Mouse (Mus musculus): ENCODE measurements around the gene Ppih. TPM values are rescaled to one million over a fixed set of nuclear protein-coding genes. Genes with fewer than 3 reads are reported as not detected.

Gene Ppih
- polyA plus RNA-seq (2021; fragmentation: Nextera tagmentation): 32.2 and 40.0 TPM in 2 replicates
- long read RNA-seq, experiment 1, transcript Ppih-205 (10 exons, 1,288 nt): minor isoform, 5 of 17 reads
- long read RNA-seq, experiment 1, transcript Ppih-203 (10 exons, 800 nt): major isoform, 8 of 17 reads
- long read RNA-seq, experiment 1, partial matches to known transcripts: 0 of 17 reads
- long read RNA-seq, experiment 1, other reads (novel, unspliced or antisense): 0 of 17 reads
- long read RNA-seq, experiment 2, transcript Ppih-203 (10 exons, 800 nt): major isoform, 13 of 25 reads
- long read RNA-seq, experiment 2, partial matches to known transcripts: 4 of 25 reads
- long read RNA-seq, experiment 2, other reads (novel, unspliced or antisense): 2 of 25 reads

DNA sequence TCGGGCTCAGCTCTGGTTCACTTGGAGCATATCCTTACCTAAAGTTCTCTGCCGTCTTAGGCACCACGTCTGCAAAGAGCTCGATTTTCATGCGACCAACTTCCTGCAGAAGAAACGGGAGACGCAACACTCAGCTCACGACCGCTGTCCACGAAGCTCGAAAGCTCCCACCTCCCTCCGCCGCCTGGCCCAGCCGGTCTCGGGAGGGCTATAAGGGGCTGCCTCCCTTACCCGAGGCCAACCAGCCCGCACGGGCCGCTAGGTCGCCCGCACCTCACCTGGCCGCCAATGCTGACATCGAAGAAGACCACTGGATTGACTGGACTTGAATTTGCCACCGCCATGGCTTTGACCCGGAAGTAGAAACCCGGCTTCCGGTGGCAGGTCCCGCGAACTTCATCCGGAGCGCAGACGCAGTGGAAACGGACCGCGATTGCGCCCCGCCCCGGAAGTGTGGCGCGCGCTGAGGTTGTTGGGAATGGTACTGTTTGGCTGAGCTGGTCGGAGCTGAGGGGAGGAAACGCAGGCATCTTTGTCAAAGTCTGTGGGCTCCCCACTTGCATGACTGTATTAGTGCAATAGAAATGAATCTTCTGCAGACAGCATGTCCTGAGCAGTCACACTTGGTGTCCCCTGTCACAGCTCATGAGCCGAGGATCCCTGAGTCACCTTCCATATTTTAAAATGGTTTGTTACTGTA lies at the start of gene Ppih:
TSS of gene Ppih (minus strand) at position 416 of the 700 bp plus-strand sequence.

DNA sequence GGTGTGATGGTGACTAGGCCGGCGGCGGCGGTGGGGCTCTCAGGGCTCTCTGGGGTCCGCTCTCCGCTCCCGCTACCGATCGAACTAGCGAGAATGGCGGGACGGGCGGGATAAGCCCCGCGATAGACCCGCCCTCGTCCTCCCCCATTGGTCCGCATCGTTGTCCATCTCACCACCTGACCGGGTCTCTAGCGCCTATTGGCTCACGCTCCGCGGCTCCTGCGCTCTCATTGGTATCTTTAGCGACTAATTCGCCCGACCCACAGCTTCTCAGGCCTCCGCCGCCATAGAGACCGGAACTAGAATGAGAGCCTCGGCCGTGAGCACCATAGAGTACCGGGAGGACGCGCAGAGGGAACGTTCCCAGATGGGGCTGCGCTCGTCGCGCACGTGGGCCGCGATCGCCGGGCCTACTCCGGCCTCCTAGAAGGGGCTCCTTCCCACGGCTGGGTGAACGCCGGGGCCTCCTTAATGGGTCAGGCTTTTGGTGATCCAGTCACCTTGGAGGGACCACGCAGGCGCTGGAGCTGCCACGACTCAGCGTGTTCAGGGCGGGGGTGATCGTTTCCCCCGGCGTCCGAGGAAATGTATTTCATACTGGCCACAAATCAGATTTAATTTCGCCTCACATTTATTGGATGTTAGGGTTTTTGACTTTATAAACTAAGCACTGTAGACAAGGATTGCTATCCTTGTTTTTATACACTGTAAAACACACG lies 25.8 kb downstream of the Ppih start, which contains the start of gene Ybx1:
TSS of gene Ybx1 (minus strand) at position 190 of the 719 bp plus-strand sequence.

DNA sequence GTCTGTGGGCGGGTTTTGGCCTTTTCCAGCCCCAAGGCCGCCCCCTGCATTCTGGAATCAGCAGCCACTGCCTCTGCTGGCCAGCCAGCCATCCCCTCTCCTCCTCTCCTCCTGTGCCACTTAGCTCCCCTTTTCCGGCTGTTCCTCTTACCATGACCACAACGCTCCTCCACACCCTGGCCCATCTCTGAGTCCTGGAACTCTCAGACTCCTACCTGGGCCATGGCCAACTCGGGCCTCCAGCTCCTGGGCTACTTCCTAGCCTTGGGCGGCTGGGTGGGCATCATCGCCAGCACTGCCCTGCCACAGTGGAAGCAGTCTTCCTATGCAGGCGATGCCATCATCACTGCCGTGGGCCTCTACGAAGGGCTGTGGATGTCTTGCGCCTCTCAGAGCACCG lies 65.0 kb downstream of the Ppih start, which contains the start of gene Cldn19:
TSS of gene Cldn19 (plus strand) at position 64 of the 400 bp plus-strand sequence.

Other genes starting within 250 kb of the Ppih start
- gene Slc2a1, start 211.8 kb downstream of the Ppih start, polyA plus RNA-seq (2021; fragmentation: Nextera tagmentation): 14.0 and 23.4 TPM in 2 replicates
- 8.6 and 13.2 TPM in 2 replicates for gene Zfp691, start 146.4 kb downstream of the Ppih start, polyA plus RNA-seq (2021; fragmentation: Nextera tagmentation)
- 0.18 and 0.22 TPM in 2 replicates for gene Ermap, start 130.5 kb downstream of the Ppih start, polyA plus RNA-seq (2021; fragmentation: Nextera tagmentation)
- gene Svbp, start 125.2 kb downstream of the Ppih start, polyA plus RNA-seq (2021; fragmentation: Nextera tagmentation): 75.1 and 79.5 TPM in 2 replicates
- 0.47 and 0.51 TPM in 2 replicates for gene Tmem269, start 102.3 kb downstream of the Ppih start, polyA plus RNA-seq (2021; fragmentation: Nextera tagmentation)
- 19.5 and 21.6 TPM in 2 replicates for gene AU022252, start 87.8 kb downstream of the Ppih start, polyA plus RNA-seq (2021; fragmentation: Nextera tagmentation)
- gene P3h1, start 87.6 kb downstream of the Ppih start, polyA plus RNA-seq (2021; fragmentation: Nextera tagmentation): 2.5 TPM in 2 replicates
- 0.29 TPM in 2 replicates for gene Cldn19, start 65.1 kb downstream of the Ppih start, polyA plus RNA-seq (2021; fragmentation: Nextera tagmentation)
- gene Ybx1, start 25.9 kb downstream of the Ppih start, polyA plus RNA-seq (2021; fragmentation: Nextera tagmentation): 35.2 and 201 TPM in 2 replicates
- 9.3 and 9.8 TPM in 2 replicates for gene Ccdc30, start 95.0 kb upstream of the Ppih start, polyA plus RNA-seq (2021; fragmentation: Nextera tagmentation)
- 13.6 and 18.8 TPM in 2 replicates for gene Ppcs, start 101.9 kb upstream of the Ppih start, polyA plus RNA-seq (2021; fragmentation: Nextera tagmentation)
- 0.50 TPM in 1 of 2 replicates, not detected in the other for gene Zmynd12, start 102.3 kb upstream of the Ppih start, polyA plus RNA-seq (2021; fragmentation: Nextera tagmentation)
- gene Rimkla, start 172.1 kb upstream of the Ppih start, polyA plus RNA-seq (2021; fragmentation: Nextera tagmentation): 4.6 and 5.7 TPM in 2 replicates
- 20.8 and 43.3 TPM in 2 replicates for gene Foxj3, start 216.5 kb upstream of the Ppih start, polyA plus RNA-seq (2021; fragmentation: Nextera tagmentation)
- gene Frg2f1, start 219.0 kb upstream of the Ppih start, polyA plus RNA-seq (2021; fragmentation: Nextera tagmentation): 6.5 and 7.1 TPM in 2 replicates